Mouse (Mus musculus) ovary, postnatal 36 days (tissue): ENCODE measurements at regions not wholly inside any gene's neighbourhood (a gene's known extent, or its start where the extent isn't known, plus 50 kb on each side); places are given as distances from the start of the nearest gene placed in this dataset.

Source experiments
- DNase-seq: peaks from one replicate; pipeline ENCODE4 v3.0.0; 2022; ENCODE audit warnings: low spot score, mixed read lengths

DNA sequence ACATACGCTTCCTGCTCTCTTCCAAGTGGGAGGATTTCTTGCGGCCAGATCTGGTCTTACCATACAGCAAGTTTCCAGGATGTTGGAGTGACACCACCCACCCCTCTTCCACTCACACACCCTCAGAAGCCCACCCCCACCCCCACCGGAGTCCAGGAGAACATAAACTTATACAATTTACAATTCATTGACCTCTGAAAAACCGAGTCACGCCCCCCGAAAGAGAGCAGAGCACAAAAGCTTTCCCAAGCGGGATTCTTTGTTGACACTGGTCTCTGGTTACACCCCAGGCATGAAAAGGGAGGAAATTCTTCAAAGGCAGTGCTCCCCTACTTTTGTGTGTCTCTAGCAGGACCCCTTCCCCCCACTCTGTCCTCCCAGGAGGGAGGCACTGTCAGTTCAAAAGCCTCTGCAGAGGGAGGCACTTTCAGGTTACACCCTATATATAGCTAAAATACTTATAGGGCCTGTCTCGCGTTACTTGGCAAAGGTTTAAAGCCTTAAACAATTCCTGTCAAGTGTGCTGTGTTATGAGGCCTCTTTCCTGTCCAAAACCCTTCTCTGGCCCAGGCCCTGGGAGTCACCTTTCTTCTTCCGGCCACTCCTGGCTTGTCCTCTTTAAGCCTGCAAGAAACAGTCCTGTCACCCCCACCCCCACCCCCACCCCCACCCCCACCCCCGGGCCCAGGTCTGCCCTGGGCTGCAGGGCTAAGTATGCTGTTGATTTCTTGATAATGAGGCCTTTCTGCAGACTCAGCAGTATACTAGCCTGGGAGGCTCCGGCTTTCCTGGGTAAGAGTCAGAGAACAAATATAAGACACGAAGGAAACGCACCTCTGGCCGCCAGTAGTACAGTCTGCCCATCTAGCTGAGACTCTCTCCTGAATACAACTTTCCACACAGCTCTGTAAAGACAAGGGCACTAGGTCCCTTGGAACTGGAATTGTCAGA lies 63.6 kb upstream of the Klf3 start:
- no peak for DNase-seq

DNA sequence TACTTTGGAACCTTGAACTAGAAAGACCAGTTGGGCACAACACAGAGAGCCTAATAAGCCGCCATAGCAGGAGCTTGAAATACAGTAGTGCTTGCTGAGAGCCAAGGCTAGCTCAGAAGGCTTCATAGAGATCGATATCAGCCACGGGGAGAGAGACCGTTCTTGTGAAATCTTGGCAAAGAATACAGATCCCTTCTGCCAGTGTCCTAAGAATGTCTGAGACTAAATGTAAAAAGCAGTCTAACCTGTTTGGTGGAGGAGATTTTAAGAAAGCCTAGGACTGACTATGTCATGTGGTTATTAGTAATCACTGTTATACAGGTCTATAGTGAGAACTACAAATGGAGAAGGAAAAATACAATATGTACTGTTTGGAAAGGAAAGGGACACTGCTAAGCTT lies 59.1 kb upstream of the Klf3 start:
- no peak for DNase-seq

DNA sequence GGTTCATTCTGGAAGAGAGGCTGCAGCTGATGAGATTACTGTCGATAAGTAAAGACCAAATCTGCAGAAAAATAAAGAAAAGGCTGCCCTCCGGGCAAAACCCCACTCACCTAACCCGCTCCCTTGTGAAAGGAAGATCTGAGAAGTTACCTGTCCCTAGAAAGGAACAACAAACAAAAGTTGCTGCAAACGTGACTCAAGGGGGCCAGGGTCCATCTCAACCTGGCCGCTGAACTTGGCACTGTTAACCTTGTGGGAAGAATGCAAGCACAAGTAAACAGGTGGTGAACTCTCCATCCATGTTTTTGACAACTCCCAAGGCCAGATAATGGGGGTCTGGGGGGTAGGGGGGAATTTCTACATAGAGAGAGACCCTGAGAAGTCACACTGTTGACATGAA lies 58.7 kb upstream of the Klf3 start:
- no peak for DNase-seq

DNA sequence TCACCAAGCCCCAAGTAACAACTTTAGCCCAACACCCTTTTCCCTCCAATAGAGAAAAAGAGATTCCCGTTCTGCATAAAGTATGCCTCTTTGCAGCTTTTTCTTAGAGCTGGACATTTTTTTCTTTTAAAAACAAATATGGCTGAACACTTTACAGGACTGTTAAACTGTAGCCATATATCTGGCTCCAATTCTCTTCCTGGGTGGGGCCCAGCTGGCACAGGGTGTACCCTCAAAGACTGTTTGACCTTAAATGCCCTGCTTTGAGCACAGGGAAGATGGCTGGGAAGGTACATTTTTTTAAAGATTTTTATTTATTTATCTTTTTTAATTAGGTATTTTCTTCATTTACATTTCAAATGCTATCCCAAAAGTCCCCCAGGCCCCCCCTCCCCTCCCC lies 55.7 kb upstream of the Klf3 start:
- DNase-seq, result no peak

DNA sequence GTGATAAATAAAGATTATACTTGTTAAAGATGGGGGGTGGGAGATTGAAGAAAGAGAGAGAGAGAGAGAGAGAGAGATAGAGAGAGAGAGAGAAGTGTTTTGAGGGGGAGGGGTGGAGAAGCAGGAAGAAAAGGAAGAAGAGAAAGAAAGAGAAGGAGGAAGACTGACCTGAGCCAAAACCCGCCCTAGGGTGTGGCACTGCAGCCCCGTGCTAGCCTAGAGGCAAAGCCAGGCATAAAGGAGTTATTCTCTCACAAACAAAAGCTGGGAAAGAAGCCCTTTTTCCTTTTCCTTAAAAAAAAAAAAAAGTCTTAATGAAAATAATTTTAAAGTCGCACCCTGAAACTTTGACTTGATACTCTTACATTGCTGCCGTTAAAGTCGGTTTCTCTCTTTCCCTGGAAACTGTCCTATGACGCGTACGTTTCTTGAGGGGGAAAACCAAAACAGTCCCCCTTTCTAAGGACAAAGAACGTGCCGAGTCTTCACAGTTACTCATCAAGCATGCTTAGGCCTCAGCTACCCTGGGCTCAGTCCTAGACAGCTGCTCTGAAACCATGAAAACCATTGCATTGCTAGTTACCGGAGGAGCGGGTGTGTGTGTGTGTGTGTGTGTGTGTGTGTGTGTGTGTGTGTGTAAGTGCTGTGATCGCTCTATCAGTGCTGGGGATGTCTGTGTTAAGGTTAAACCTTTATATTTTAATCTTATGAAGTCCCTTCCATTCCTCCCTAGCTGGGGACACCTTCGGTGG lies 53.6 kb upstream of the Klf3 start:
- DNase-seq, result no peak

DNA sequence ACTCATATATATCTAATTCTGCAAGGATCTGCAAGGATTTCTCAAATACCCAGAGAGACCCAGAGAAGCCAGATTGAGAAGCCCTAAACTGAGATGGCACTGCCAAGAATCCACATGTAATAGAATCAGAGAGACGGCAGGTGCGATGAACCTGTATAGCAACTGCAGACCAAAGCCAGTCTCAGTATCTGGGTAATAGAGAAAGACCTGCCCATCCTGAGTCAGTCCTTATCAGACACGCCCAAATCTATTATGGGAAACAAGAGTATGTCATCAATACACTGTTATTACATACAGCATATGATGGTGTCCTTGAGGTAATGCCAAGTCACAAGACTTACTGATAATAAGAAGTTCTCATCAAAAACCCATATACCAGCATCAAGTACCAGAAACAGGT lies 52.8 kb upstream of the Klf3 start:
- DNase-seq, result no peak

DNA sequence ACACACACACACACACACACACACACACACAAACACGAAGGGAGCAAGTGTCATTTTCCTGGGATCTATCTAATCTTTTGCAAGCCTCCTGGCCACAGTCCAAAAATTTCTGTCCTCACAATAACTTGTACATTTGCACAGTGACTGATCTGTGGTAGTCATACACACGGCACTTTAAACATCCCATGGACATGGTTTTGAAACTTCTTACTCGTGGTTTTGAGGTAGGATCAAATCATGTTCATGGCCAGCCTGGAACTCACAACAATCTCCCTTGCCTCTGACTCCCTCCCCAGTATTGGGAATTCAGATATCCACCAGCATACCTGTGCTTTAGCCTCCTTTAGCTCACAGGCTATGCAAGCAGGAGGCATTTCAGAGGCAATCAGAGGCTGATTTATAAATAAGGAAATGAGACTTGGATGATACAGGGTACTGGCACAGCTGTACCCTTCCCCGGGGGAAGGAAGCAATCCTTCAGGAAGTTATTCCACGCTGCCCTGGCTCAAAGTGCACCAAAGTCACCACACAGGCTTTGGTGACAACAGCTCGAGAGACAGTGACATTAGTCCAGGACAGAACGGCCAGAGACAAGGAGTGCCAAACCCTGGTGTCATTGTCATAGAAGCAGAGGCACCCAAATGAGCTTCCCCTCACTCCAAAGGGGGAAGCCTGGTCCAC lies 52.1 kb upstream of the Klf3 start:
- no peak for DNase-seq

DNA sequence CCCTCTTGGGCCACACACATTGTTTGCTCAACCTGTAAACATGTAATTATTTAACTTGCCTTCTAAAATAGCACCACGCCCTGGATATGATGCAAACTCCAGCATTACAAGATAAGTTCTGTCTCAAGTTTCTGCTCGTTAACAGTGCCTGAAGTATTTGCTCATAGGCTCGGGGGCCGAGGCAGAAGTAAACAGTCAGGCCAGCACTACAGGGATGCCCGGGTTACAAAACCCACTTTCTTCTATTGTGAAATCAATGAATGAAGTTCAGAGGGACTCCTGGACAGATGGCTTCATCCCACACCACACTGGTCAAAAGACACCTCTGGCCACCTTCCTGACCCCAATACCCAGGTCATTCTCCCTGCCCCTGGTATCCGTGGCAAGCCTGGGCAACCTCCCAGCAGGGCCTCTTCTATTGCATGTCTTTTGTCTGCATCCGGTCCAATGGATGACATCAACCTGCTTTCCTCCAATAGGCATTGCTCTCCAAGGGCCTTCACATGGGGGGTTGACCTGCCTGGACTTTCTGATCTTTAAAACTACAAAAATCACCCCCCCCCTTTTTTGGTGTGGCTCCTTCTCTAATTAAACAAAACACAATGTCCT lies 49.9 kb upstream of the Klf3 start:
- no peak for DNase-seq
